Mouse (Mus musculus): Measurements from ENCODE around the gene Tnks2. TPM values are rescaled to one million over a fixed set of nuclear protein-coding genes. Genes with fewer than 3 reads are reported as not detected.

Gene Tnks2
- polyA plus RNA-seq, 1 experiment from 2014 or later: 80.1 TPM

- no peak overlapping the region for H3K9ac ChIP-seq (ENCODE audit: low read length)
- WGBS: 94% methylated on average over 3 of the region's 3 CpGs
- no peaks in the 10 kb centered on the region for H3K9me3 ChIP-seq (ENCODE audit: control insufficient read depth, low read length)
- H3K27ac ChIP-seq (replicated peaks; ENCODE audit: low read depth, low read length): no peak overlapping the region
- H3K4me1 ChIP-seq (ENCODE audit: control insufficient read depth, insufficient read depth, low read length): no peaks in the 10 kb centered on the region
- peaks cover 16% of the 10 kb centered on the region for H3K36me3 ChIP-seq (ENCODE audit: control insufficient read depth, insufficient read depth, low read length)
- DNase-seq (ENCODE audit: low spot score) (no peak), ATAC-seq (ENCODE audit: insufficient number of reproducible peaks, low FRiP score, low TSS enrichment, low read depth) (no peak)
- no peaks in the 10 kb centered on the region for H3K27me3 ChIP-seq (ENCODE audit: control insufficient read depth, insufficient read depth, low read length)
- H3K4me2 ChIP-seq (ENCODE audit: low read depth, severe bottlenecking): no peak overlapping the region
- no peak overlapping the region for H3K4me3 ChIP-seq (ENCODE audit: low read depth, low read length)
These were observed 57.7 kb downstream of the Tnks2 start for GRCm38 (mm10) chr19:36891746-36892145.

GRCm38 (mm10) chr19:36896791-36897569 lies 62.9 kb downstream of the Tnks2 start:
- Histone ChIP-seq H3K4me1 (ENCODE audit: control insufficient read depth, insufficient read depth, low read length) (no peaks in the 10 kb centered on the region), H3K4me2 (ENCODE audit: low read depth, severe bottlenecking) (no peak overlapping the region), H3K36me3 (ENCODE audit: control insufficient read depth, insufficient read depth, low read length) (peaks cover 2% of the 10 kb centered on the region; the same call in 1 of the 2 replicates), H3K27ac (replicated peaks; ENCODE audit: low read depth, low read length) (no peak overlapping the region), H3K9ac (ENCODE audit: low read length) (no peak overlapping the region), H3K4me3 (ENCODE audit: low read depth, low read length) (no peak overlapping the region), H3K27me3 (ENCODE audit: control insufficient read depth, insufficient read depth, low read length) (no peaks in the 10 kb centered on the region), H3K9me3 (ENCODE audit: control insufficient read depth, low read length) (no peaks in the 10 kb centered on the region)
- WGBS: 14% methylated on average over 10 of the region's 10 CpGs
- DNase-seq (ENCODE audit: low spot score): no peak
- ATAC-seq (ENCODE audit: insufficient number of reproducible peaks, low FRiP score, low TSS enrichment, low read depth): peak; percentile 47; the same call in 1 of the 2 replicates

GRCm38 (mm10) chr19:36897778-36898177 lies 63.7 kb downstream of the Tnks2 start:
- peak; percentile 47 for DNase-seq (ENCODE audit: low spot score)

GRCm38 (mm10) chr19:36903377-36903776 lies 69.3 kb downstream of the Tnks2 start:
- Histone ChIP-seq H3K27ac (replicated peaks; ENCODE audit: low read depth, low read length) (no peak overlapping the region; the same call in 1 of the 2 replicates), H3K9ac (ENCODE audit: low read length) (no peak overlapping the region), H3K9me3 (ENCODE audit: control insufficient read depth, low read length) (no peaks in the 10 kb centered on the region), H3K36me3 (ENCODE audit: control insufficient read depth, insufficient read depth, low read length) (no peaks in the 10 kb centered on the region), H3K4me2 (ENCODE audit: low read depth, severe bottlenecking) (peak overlapping the region; percentile 70; the same call in 1 of the 2 replicates), H3K4me3 (ENCODE audit: low read depth, low read length) (peak overlapping the region; percentile 43; the same call in 1 of the 2 replicates), H3K27me3 (ENCODE audit: control insufficient read depth, insufficient read depth, low read length) (no peaks in the 10 kb centered on the region), H3K4me1 (ENCODE audit: control insufficient read depth, insufficient read depth, low read length) (no peaks in the 10 kb centered on the region)
- no peak for ATAC-seq (ENCODE audit: insufficient number of reproducible peaks, low FRiP score, low TSS enrichment, low read depth)
- no peak for DNase-seq (ENCODE audit: low spot score)
- WGBS: 47% methylated on average over 7 of the region's 7 CpGs

More at GRCm38 (mm10) chr19:36897778-36898177, 63.7 kb downstream of the Tnks2 start:
- no peak overlapping the region for H3K9ac ChIP-seq (ENCODE audit: low read length)
- no peak for ATAC-seq (ENCODE audit: insufficient number of reproducible peaks, low FRiP score, low TSS enrichment, low read depth)
- no peaks in the 10 kb centered on the region for H3K27me3 ChIP-seq (ENCODE audit: control insufficient read depth, insufficient read depth, low read length)
- 47% methylated on average over 9 of the region's 9 CpGs for WGBS
- no peaks in the 10 kb centered on the region for H3K4me1 ChIP-seq (ENCODE audit: control insufficient read depth, insufficient read depth, low read length)
- H3K4me2 ChIP-seq (ENCODE audit: low read depth, severe bottlenecking): no peak overlapping the region
- H3K9me3 ChIP-seq (ENCODE audit: control insufficient read depth, low read length): no peaks in the 10 kb centered on the region
- H3K27ac ChIP-seq (replicated peaks; ENCODE audit: low read depth, low read length): no peak overlapping the region
- H3K4me3 ChIP-seq (ENCODE audit: low read depth, low read length): no peak overlapping the region
- H3K36me3 ChIP-seq (ENCODE audit: control insufficient read depth, insufficient read depth, low read length): peaks cover 2% of the 10 kb centered on the region; the same call in 1 of the 2 replicates

- no peaks in the 10 kb centered on the region for H3K4me1 ChIP-seq (ENCODE audit: control insufficient read depth, insufficient read depth, low read length)
- peak overlapping the region; percentile 70 for H3K4me2 ChIP-seq (ENCODE audit: low read depth, severe bottlenecking)
- peak overlapping the region; percentile 70 for H3K9ac ChIP-seq (ENCODE audit: low read length)
- H3K36me3 ChIP-seq (ENCODE audit: control insufficient read depth, insufficient read depth, low read length): no peaks in the 10 kb centered on the region
- whole genome bisulfite sequencing: 1% methylated on average over 41 of the region's 41 CpGs
- no peaks in the 10 kb centered on the region for H3K27me3 ChIP-seq (ENCODE audit: control insufficient read depth, insufficient read depth, low read length)
- peak; percentile 89 for DNase-seq (ENCODE audit: low spot score)
- H3K27ac ChIP-seq (replicated peaks; ENCODE audit: low read depth, low read length): peak overlapping the region; percentile 62
- H3K9me3 ChIP-seq (ENCODE audit: control insufficient read depth, low read length): no peaks in the 10 kb centered on the region
- H3K4me3 ChIP-seq (ENCODE audit: low read depth, low read length): peak overlapping the region; percentile 43
- peak; percentile 88 for ATAC-seq (ENCODE audit: insufficient number of reproducible peaks, low FRiP score, low TSS enrichment, low read depth)
These were observed 70.4 kb downstream of the Tnks2 start for GRCm38 (mm10) chr19:36904211-36905007.

- Histone ChIP-seq H3K36me3 (ENCODE audit: control insufficient read depth, insufficient read depth, low read length) (no peaks in the 10 kb centered on the region), H3K4me3 (ENCODE audit: low read depth, low read length) (no peak overlapping the region), H3K9me3 (ENCODE audit: control insufficient read depth, low read length) (no peaks in the 10 kb centered on the region), H3K27me3 (ENCODE audit: control insufficient read depth, insufficient read depth, low read length) (no peaks in the 10 kb centered on the region), H3K9ac (ENCODE audit: low read length) (no peak overlapping the region), H3K27ac (replicated peaks; ENCODE audit: low read depth, low read length) (no peak overlapping the region), H3K4me1 (ENCODE audit: control insufficient read depth, insufficient read depth, low read length) (no peaks in the 10 kb centered on the region), H3K4me2 (ENCODE audit: low read depth, severe bottlenecking) (no peak overlapping the region)
- WGBS: 79% methylated on average over 3 of the region's 3 CpGs
- no peak for DNase-seq (ENCODE audit: low spot score)
- ATAC-seq (ENCODE audit: insufficient number of reproducible peaks, low FRiP score, low TSS enrichment, low read depth): no peak
These were observed 75.1 kb downstream of the Tnks2 start for GRCm38 (mm10) chr19:36909150-36909549.

- Histone ChIP-seq H3K27ac (replicated peaks; ENCODE audit: low read depth, low read length) (no peak overlapping the region), H3K27me3 (ENCODE audit: control insufficient read depth, insufficient read depth, low read length) (no peaks in the 10 kb centered on the region)
- WGBS: 25% methylated on average over 9 of the region's 9 CpGs
These were observed 75.8 kb downstream of the Tnks2 start for GRCm38 (mm10) chr19:36909676-36910292.

GRCm38 (mm10) chr19:36910424-36911045 lies 76.5 kb downstream of the Tnks2 start:
- WGBS: 57% methylated on average over 12 of the region's 12 CpGs
- Histone ChIP-seq H3K36me3 (ENCODE audit: control insufficient read depth, insufficient read depth, low read length) (no peaks in the 10 kb centered on the region), H3K4me1 (ENCODE audit: control insufficient read depth, insufficient read depth, low read length) (no peaks in the 10 kb centered on the region), H3K4me2 (ENCODE audit: low read depth, severe bottlenecking) (no peak overlapping the region), H3K27me3 (ENCODE audit: control insufficient read depth, insufficient read depth, low read length) (no peaks in the 10 kb centered on the region), H3K27ac (replicated peaks; ENCODE audit: low read depth, low read length) (no peak overlapping the region), H3K9ac (ENCODE audit: low read length) (no peak overlapping the region), H3K9me3 (ENCODE audit: control insufficient read depth, low read length) (no peaks in the 10 kb centered on the region), H3K4me3 (ENCODE audit: low read depth, low read length) (no peak overlapping the region)
- DNase-seq (ENCODE audit: low spot score) (no peak), ATAC-seq (ENCODE audit: insufficient number of reproducible peaks, low FRiP score, low TSS enrichment, low read depth) (no peak)

More at GRCm38 (mm10) chr19:36909676-36910292, 75.8 kb downstream of the Tnks2 start:
- Histone ChIP-seq H3K4me3 (ENCODE audit: low read depth, low read length) (no peak overlapping the region), H3K4me1 (ENCODE audit: control insufficient read depth, insufficient read depth, low read length) (no peaks in the 10 kb centered on the region), H3K9ac (ENCODE audit: low read length) (no peak overlapping the region), H3K9me3 (ENCODE audit: control insufficient read depth, low read length) (no peaks in the 10 kb centered on the region), H3K36me3 (ENCODE audit: control insufficient read depth, insufficient read depth, low read length) (no peaks in the 10 kb centered on the region), H3K4me2 (ENCODE audit: low read depth, severe bottlenecking) (no peak overlapping the region)
- DNase-seq (ENCODE audit: low spot score): peak; percentile 84
- ATAC-seq (ENCODE audit: insufficient number of reproducible peaks, low FRiP score, low TSS enrichment, low read depth): no peak

Measured in limb, embryonic 11.5 days (tissue).